Mouse (Mus musculus) kidney, embryonic 14.5 days (tissue): ENCODE results near the gene Itfg2. TPM values are rescaled to one million over a fixed set of nuclear protein-coding genes. Genes with fewer than 3 reads are reported as not detected.

Experiments used
- ATAC-seq: fragments of 200-750 bp; cut with Nextera tagmentation; 2 replicates; pipeline ENCODE4 v1.8.0; 2017; ENCODE audit warnings: moderate number of reproducible peaks, mild to moderate bottlenecking, moderate TSS enrichment, moderate library complexity; ENCODE audit not compliant: low FRiP score, low TSS enrichment
- H3K27ac ChIP-seq: fragments of 300-500 bp; sonication (generic); 2 replicates; pipeline ENCODE4 v1.5.1; 2014; ENCODE audit warnings: low read depth, mild to moderate bottlenecking, low read length, moderate library complexity, mixed read lengths
- H3K27me3 ChIP-seq: fragments of 300-500 bp; sonication (generic); 2 replicates; pipeline ENCODE4 v1.6.1; 2014; ENCODE audit warnings: mild to moderate bottlenecking, low read length; ENCODE audit not compliant: control insufficient read depth, insufficient read depth
- H3K36me3 ChIP-seq: fragments of 300-500 bp; sonication (generic); 2 replicates; pipeline ENCODE4 v1.6.1; 2014; ENCODE audit warnings: low read length, mixed read lengths; ENCODE audit not compliant: control insufficient read depth, insufficient read depth
- H3K4me1 ChIP-seq: fragments of 300-500 bp; sonication (generic); 2 replicates; pipeline ENCODE4 v1.6.1; 2014; ENCODE audit warnings: low read length, mixed read lengths; ENCODE audit not compliant: control insufficient read depth, insufficient read depth
- H3K4me2 ChIP-seq: fragments of 300-500 bp; sonication (generic); replicated peaks from 2 replicates; pipeline ENCODE4 v1.6.1; 2014; ENCODE audit warnings: low read depth, mild to moderate bottlenecking, low read length
- H3K4me3 ChIP-seq: fragments of 300-500 bp; sonication (generic); 2 replicates; pipeline ENCODE4 v1.5.1; 2014; ENCODE audit warnings: mild to moderate bottlenecking, low read length
- H3K9ac ChIP-seq: fragments of 300-500 bp; sonication (generic); 2 replicates; pipeline ENCODE4 v1.6.1; 2014; ENCODE audit warnings: low read depth, mild to moderate bottlenecking, low read length, moderate library complexity
- H3K9me3 ChIP-seq: fragments of 300-500 bp; sonication (generic); 2 replicates; pipeline ENCODE4 v1.6.1; 2016; ENCODE audit warnings: low read length; ENCODE audit not compliant: control insufficient read depth
- WGBS: fragments of 180-500 bp; shearing (Covaris S2); extraction: QIAGEN DNeasy Blood & Tissue Kit; methylation state at CpG from one replicate; pipeline ENCODE4 v1.1.7; 2014; 5-methylcytosine and 5-hydroxymethylcytosine counted together
- polyA plus RNA-seq: library from polyadenylated mRNA; unstranded; fragments of >200 nt; fragmentation: Nextera tagmentation; extraction: Ambion mirVana; gene quantifications from 2 replicates; pipeline ENCODE4 v1.2.1, GENCODE M21; 2014

Itfg2 gene
- polyA plus RNA-seq, 1 experiment from 2014 or later: 35.7 TPM

DNA sequence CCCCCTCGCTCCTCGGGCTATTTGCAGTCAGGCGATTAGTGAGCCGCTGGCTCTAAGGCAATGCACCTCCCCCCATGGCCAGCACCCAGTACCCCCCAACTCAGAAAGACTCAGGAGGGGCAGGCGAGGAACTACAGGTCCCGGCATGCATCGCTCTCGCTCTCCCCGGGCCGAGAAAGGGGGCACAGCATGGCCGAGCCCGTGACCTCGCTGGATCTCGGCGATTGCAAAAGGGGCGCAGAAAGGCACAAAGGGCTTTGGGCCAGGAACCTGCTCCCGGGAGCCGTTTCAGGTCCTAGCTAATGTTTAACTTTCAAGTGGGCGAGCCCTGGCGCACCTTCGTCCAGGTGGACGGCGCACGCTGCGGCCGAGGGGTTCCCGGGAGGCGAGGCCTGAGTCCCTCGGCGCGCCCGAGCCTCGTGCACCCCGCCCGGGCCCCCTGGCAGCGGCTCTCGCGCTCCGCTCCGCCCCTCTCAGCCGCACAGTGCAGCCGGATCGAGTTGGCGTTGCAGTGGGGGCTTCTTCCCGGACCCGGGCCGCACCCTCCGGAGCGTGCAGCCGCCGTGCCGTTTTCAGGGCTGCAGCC, 13.1 kb upstream of the Itfg2 start:
- Histone ChIP-seq H3K9me3 (no peaks in the 10 kb centered on the region), H3K9ac (peak overlapping the region; percentile 92), H3K4me1 (peaks cover 16% of the 10 kb centered on the region), H3K36me3 (peaks cover 38% of the 10 kb centered on the region), H3K4me2 (peak overlapping the region; percentile 57), H3K27me3 (no peaks in the 10 kb centered on the region), H3K27ac (peak overlapping the region; percentile 93), H3K4me3 (peak overlapping the region; percentile 82)
- WGBS: 0% methylated on average over 52 of the region's 52 CpGs
- ATAC-seq: peak; percentile 68

DNA sequence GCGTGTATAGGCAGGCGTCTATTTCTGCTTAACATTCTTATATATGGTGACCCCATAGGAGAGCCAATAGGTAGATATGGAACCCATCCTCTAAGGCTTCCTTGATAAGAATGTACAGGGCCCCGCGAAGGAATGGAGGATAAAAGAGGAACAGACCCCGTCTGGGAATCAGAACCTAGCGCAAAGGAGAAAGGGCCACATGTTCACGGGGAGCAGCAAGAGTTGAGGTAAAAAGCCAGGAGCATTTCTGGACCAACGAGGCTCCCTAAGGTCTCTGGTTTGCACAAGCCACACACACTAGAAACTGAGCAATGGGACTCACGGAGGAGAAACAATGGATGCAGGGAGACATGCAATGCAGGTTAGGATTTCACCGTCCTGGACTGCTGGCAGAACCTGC, 12.6 kb upstream of the Itfg2 start:
- Histone ChIP-seq H3K9me3 (no peaks in the 10 kb centered on the region), H3K4me3 (peak overlapping the region; percentile 82), H3K9ac (peak overlapping the region; percentile 92), H3K36me3 (peaks cover 43% of the 10 kb centered on the region), H3K27ac (peak overlapping the region; percentile 93), H3K27me3 (no peaks in the 10 kb centered on the region), H3K4me1 (peaks cover 16% of the 10 kb centered on the region), H3K4me2 (peak overlapping the region; percentile 57)
- ATAC-seq: no peak
- 4% methylated on average over 10 of the region's 10 CpGs for WGBS

DNA sequence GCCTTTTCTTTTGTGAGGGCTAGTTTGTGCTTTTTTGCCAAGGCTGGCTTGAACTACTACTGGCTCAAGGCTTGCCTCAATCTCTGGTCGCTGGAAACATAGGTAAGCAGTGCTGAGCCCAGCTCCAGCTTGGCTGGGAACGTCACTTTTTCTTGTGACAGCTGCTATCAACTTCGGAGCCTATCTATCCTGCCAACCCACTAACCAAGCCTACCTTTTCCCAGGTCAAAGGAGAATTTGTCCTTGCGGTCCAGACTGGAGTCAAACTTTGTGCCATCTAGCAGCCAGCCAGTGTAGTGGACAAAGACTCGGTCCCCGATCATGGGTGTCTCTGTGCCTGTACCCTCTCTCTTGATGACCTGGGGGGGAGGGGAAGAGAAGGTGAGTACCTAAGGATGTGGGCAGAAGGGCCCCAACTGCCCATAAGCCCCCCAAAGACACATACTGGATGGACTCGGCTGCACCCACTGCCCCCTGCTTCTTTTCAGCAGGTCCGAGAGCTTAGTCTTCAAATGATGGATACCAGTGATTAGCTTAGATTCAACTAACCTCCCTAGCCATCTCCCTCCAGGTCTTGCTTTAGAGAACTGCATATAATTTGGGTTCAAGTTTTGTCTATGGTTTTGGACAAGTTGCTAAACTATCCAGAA, 11.8 kb upstream of the Itfg2 start:
- no peak for ATAC-seq
- Histone ChIP-seq H3K27me3 (no peaks in the 10 kb centered on the region), H3K9ac (peak overlapping the region; percentile 92), H3K27ac (no peak overlapping the region), H3K4me2 (peak overlapping the region; percentile 57), H3K36me3 (peaks cover 51% of the 10 kb centered on the region), H3K4me3 (peak overlapping the region; percentile 82), H3K9me3 (no peaks in the 10 kb centered on the region), H3K4me1 (peaks cover 16% of the 10 kb centered on the region)
- WGBS: 81% methylated on average over 8 of the region's 8 CpGs

DNA sequence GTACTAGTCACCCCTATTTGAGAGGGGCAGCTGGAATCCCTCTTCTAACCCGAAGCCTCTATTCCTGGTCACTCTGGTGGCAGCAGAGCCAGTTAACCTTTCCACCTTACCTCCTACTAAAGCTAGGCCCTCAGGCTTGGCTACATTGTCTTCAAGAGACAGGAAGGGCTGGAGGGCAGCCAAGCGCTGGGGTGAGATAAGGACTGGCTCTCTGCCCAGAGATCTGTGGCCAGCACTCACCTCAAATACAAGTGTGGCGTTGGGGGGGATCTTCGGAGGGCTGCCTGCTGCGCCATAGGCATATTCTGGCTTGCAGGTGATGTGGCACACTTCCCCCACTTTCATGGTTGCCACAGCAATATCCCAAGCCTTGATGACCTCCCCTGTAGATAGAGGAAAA, 10.7 kb upstream of the Itfg2 start:
- Histone ChIP-seq H3K4me3 (no peak overlapping the region), H3K4me2 (no peak overlapping the region), H3K27me3 (no peaks in the 10 kb centered on the region), H3K36me3 (peaks cover 60% of the 10 kb centered on the region), H3K27ac (no peak overlapping the region), H3K9me3 (no peaks in the 10 kb centered on the region), H3K9ac (no peak overlapping the region), H3K4me1 (peaks cover 16% of the 10 kb centered on the region)
- no peak for ATAC-seq
- WGBS: 80% methylated on average over 5 of the region's 5 CpGs

DNA sequence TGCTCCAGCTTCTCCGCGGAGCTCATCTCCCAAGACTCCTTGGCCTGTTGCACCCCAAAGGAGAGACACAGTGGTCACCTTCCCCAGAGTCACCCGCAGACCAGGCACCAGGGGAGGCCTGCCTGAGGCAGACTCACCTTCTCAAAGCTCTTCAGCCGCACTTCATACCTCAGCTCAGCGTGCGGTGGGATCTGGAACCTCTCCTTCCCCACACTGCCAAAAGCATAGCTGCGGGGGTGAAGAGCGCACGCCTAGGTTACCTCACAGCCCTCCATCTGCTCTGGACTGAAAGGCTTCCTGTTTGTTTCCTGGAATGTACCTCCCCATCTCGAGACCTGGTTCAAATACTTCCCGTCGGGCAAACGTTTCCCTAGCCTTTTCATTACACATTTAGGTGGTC, 8.8 kb upstream of the Itfg2 start:
- Histone ChIP-seq H3K27ac (no peak overlapping the region), H3K4me2 (no peak overlapping the region), H3K4me1 (peaks cover 13% of the 10 kb centered on the region), H3K27me3 (no peaks in the 10 kb centered on the region), H3K9ac (no peak overlapping the region), H3K9me3 (no peaks in the 10 kb centered on the region), H3K4me3 (no peak overlapping the region), H3K36me3 (peaks cover 77% of the 10 kb centered on the region)
- ATAC-seq: no peak
- WGBS: 95% methylated on average over 13 of the region's 13 CpGs

DNA sequence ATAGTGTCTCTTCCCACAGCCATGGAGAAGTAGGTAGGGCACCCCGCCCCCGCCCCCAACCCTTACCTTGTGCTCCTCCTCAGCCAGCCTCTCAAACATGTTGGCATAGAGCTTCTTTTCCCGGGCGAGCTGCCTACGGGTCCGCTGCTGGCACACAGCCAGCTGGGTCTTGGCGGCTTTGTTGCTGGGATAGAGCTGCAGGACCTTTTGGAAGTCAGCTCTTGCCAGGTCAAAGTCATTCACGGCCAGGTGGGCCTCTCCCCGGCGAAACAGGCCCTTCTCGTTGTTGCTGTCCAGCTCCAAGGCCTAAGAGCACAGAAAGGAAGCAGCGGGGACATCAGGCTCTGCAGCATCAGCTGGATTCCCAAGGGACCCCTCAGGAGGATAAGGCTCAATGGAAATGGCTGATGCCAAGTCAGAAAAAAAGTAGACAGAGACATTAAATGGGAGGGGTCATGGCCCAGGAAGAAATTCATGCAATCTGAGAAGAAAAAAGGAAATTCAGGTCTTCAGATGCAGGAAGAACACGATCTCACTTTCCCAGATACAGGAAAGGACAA, 7.7 kb upstream of the Itfg2 start:
- Histone ChIP-seq H3K27me3 (no peaks in the 10 kb centered on the region), H3K9ac (no peak overlapping the region), H3K4me2 (no peak overlapping the region), H3K27ac (no peak overlapping the region), H3K36me3 (peaks cover 87% of the 10 kb centered on the region), H3K4me1 (peaks cover 13% of the 10 kb centered on the region), H3K9me3 (no peaks in the 10 kb centered on the region), H3K4me3 (no peak overlapping the region)
- 87% methylated on average over 13 of the region's 13 CpGs for WGBS
- no peak for ATAC-seq

DNA sequence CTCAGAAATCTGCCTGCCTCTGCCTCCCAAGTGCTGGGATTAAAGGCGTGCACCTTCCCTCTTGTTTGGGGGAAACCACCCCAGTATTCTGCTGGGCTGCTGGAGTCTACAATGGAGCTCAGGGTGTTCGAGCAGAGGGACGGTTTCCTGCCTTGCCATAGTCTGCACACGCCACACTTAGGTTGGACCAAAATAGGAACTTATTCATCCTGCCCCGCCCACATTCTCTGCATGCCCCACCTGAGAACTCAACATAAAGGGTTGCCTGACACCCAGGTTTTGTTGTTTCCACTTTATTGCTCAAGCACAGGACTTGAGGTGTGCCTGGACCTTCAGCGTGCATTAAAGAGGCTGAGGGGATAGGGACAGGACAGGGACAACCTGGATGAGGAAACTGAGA, 5.1 kb upstream of the Itfg2 start:
- H3K4me1 ChIP-seq: no peaks in the 10 kb centered on the region
- no peak for ATAC-seq
- H3K27ac ChIP-seq: no peak overlapping the region
- peaks cover 69% of the 10 kb centered on the region for H3K36me3 ChIP-seq
- no peaks in the 10 kb centered on the region for H3K9me3 ChIP-seq
- WGBS: 92% methylated on average over 6 of the region's 6 CpGs
- no peaks in the 10 kb centered on the region for H3K27me3 ChIP-seq
- H3K9ac ChIP-seq: no peak overlapping the region
- H3K4me2 ChIP-seq: no peak overlapping the region
- H3K4me3 ChIP-seq: no peak overlapping the region

DNA sequence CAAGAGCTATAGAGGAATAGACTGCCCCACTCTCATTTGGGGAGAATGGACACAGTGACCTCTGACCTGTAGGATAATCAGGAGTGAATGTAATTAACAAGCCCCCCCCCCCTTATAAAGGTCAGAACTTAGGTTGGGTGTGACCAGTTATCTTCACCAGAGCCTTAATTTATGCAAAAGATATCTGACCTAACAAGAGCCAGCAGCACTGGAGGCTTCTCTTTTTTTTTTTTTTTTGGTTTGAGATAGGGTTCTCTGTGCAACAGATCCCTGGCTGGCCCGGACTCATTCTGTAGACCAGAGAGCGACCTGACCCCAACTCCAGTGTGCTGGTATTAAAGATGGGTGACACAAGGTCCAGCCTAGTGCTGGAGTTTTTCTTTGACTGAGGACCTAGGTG, 4.6 kb upstream of the Itfg2 start:
- H3K27ac ChIP-seq: no peak overlapping the region
- no peak overlapping the region for H3K9ac ChIP-seq
- no peak overlapping the region for H3K4me2 ChIP-seq
- no peaks in the 10 kb centered on the region for H3K9me3 ChIP-seq
- H3K27me3 ChIP-seq: no peaks in the 10 kb centered on the region
- peaks cover 64% of the 10 kb centered on the region for H3K36me3 ChIP-seq
- no peaks in the 10 kb centered on the region for H3K4me1 ChIP-seq
- 100% methylated on average over 2 of the region's 2 CpGs for WGBS
- no peak for ATAC-seq
- H3K4me3 ChIP-seq: no peak overlapping the region

DNA sequence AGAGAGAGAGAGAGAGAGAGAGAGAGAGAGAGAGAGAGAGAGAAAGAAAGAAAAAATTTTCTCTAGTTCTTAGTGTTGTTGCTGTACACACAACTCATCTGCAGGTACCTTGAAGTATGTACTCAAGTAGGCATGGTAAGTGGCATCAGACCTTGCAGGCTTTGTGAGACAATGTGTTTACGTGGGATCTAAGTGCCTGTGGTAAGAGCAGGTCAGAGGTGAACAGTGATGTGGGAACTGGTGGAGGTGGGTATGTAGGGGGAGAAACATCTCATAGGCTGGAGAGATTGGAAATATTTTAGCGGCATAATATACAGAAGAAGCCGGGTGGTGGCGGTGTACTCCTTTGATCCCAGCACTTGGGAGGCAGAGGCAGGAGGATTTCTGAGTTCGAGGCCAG, 2.8 kb upstream of the Itfg2 start:
- H3K4me3 ChIP-seq: no peak overlapping the region
- ATAC-seq: no peak
- no peaks in the 10 kb centered on the region for H3K27me3 ChIP-seq
- no peaks in the 10 kb centered on the region for H3K9me3 ChIP-seq
- H3K4me1 ChIP-seq: no peaks in the 10 kb centered on the region
- WGBS: 90% methylated on average over 5 of the region's 5 CpGs
- no peak overlapping the region for H3K4me2 ChIP-seq
- H3K27ac ChIP-seq: no peak overlapping the region
- H3K36me3 ChIP-seq: peaks cover 47% of the 10 kb centered on the region
- no peak overlapping the region for H3K9ac ChIP-seq
